Mouse (Mus musculus): ENCODE measurements around the gene Rfk.

Rfk gene

GRCm38 (mm10) chr19:17443581-17443980 lies 49.7 kb downstream of the Rfk start:
- peaks cover 3% of the 10 kb centered on the region; the same call in 1 of the 2 replicates for H3K9me3 ChIP-seq (ENCODE audit: low read length)
- peaks cover 5% of the 10 kb centered on the region; the same call in 1 of the 2 replicates for H3K4me1 ChIP-seq (replicated peaks; ENCODE audit: low read depth, low read length)
- peak overlapping the region; percentile 35; the same call in 1 of the 2 replicates for H3K4me3 ChIP-seq (replicated peaks; ENCODE audit: low read length)
- no peaks in the 10 kb centered on the region for H3K36me3 ChIP-seq (ENCODE audit: insufficient read depth, low read length)
- no peaks in the 10 kb centered on the region for H3K27me3 ChIP-seq (ENCODE audit: insufficient read depth, low read length)
- TF ChIP-seq POU5F1 (IDR thresholded peaks at IDR 0.05; ENCODE audit: borderline replicate concordance, low read length) (no peak), CTCF (conservative IDR thresholded peaks at IDR 0.05; ENCODE audit: low read length) (no peak), NANOG (IDR thresholded peaks at IDR 0.05; ENCODE audit: borderline replicate concordance, low read length) (no peak)

Measured in E14TG2a.4 (cell line).